Mouse (Mus musculus) lung, embryonic 16.5 days (tissue): ENCODE results near the gene Hspa1a. TPM values are rescaled to one million over a fixed set of nuclear protein-coding genes. Genes with fewer than 3 reads are reported as not detected.
"Not testable (repeated sequence)": the region's sequence is repeated elsewhere in the genome, so short reads cannot be mapped to it uniquely, and the experiment has no call there.

Experiments used
- ATAC-seq: fragments of 200-750 bp; cut with Nextera tagmentation; 2 replicates; pipeline ENCODE4 v1.8.0; 2017; ENCODE audit warnings: low read depth, mild to moderate bottlenecking, moderate library complexity
- H3K27ac ChIP-seq: fragments of 300-500 bp; sonication (generic); 2 replicates; pipeline ENCODE4 v1.5.1; 2014; ENCODE audit warnings: mild to moderate bottlenecking, control low read depth, low read length
- H3K27me3 ChIP-seq: fragments of 300-500 bp; sonication (generic); 2 replicates; pipeline ENCODE4 v1.6.1; 2014; ENCODE audit warnings: low read depth, low read length, mixed read lengths; ENCODE audit not compliant: control insufficient read depth, insufficient read depth
- H3K36me3 ChIP-seq: fragments of 300-500 bp; sonication (generic); 2 replicates; pipeline ENCODE4 v1.6.1; 2014; ENCODE audit warnings: low read length; ENCODE audit not compliant: control insufficient read depth, insufficient read depth
- H3K4me1 ChIP-seq: fragments of 300-500 bp; sonication (generic); replicated peaks from 2 replicates; pipeline ENCODE4 v1.6.1; 2014; ENCODE audit warnings: low read length, mixed read lengths; ENCODE audit not compliant: control insufficient read depth, insufficient read depth
- H3K4me2 ChIP-seq: fragments of 300-500 bp; sonication (generic); 2 replicates; pipeline ENCODE4 v1.6.1; 2014; ENCODE audit warnings: low read depth, low read length, control low read depth
- H3K4me3 ChIP-seq: fragments of 300-500 bp; sonication (generic); 2 replicates; pipeline ENCODE4 v1.5.1; 2014; ENCODE audit warnings: mild to moderate bottlenecking, low read length, control low read depth
- H3K9ac ChIP-seq: fragments of 300-500 bp; sonication (generic); 2 replicates; pipeline ENCODE4 v1.6.1; 2014; ENCODE audit warnings: low read length, control low read depth
- H3K9me3 ChIP-seq: fragments of 300-500 bp; sonication (generic); 2 replicates; pipeline ENCODE4 v1.6.1; 2016; ENCODE audit warnings: low read length; ENCODE audit not compliant: control insufficient read depth
- WGBS: fragments of 180-500 bp; shearing (Covaris S2); extraction: QIAGEN DNeasy Blood & Tissue Kit; methylation state at CpG from one replicate; pipeline ENCODE4 v1.1.7; 2014; 5-methylcytosine and 5-hydroxymethylcytosine counted together
- polyA plus RNA-seq: library from polyadenylated mRNA; unstranded; fragments of >200 nt; fragmentation: Nextera tagmentation; extraction: Ambion mirVana; gene quantifications from 2 replicates; pipeline ENCODE4 v1.2.1, GENCODE M21; 2015

The Hspa1a gene
- polyA plus RNA-seq, 1 experiment from 2014 or later, result 4.4 TPM

DNA sequence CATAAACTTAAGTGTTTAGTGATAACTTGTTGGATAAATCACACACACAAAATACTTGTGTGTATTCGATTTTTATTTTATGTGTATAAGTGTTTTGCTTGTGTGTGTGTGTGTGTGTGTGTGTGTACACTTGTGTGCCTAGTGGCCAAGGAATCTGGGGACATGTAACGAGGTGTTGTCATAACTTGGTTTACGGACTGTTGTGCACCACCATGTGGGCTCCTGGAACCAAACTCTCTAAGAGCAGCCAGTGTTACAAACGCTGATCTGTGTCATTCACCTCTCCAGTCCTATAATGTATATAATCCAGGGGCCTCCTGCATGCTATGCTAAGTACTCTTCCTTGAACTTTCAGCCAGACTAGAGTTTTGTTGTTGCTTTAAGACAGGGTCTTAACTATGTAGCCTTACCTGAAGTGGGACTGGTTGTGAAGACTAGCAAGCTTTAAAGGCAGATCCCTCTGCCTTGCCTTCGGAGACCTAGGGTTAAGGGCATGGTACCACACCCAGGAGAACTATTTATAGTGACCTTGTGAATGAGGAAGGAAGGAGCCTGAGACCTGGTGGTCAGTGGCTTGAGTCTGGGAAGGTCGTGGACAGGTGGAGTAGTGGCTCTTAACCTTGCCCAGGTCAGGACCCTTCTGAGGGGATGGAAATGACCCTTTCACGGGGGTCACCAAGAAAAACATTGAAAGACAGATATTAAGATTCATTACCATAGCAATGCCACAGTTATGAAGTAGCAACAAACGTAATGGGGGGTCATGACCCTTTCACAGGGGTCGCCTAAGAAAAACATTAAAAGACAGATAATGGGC, 31.3 kb upstream of the Hspa1a start:
- ATAC-seq, result no peak
- Histone ChIP-seq H3K27me3 (no peaks in the 10 kb centered on the region), H3K9me3 (no peaks in the 10 kb centered on the region), H3K4me3 (no peak overlapping the region), H3K4me2 (peak overlapping the region; percentile 98; the same call in 1 of the 2 replicates), H3K36me3 (peaks cover 19% of the 10 kb centered on the region), H3K9ac (peak overlapping the region; percentile 96; the same call in 1 of the 2 replicates), H3K4me1 (peaks cover 26% of the 10 kb centered on the region), H3K27ac (no peak overlapping the region)
- WGBS, result 41% methylated on average over 9 of the region's 9 CpGs

DNA sequence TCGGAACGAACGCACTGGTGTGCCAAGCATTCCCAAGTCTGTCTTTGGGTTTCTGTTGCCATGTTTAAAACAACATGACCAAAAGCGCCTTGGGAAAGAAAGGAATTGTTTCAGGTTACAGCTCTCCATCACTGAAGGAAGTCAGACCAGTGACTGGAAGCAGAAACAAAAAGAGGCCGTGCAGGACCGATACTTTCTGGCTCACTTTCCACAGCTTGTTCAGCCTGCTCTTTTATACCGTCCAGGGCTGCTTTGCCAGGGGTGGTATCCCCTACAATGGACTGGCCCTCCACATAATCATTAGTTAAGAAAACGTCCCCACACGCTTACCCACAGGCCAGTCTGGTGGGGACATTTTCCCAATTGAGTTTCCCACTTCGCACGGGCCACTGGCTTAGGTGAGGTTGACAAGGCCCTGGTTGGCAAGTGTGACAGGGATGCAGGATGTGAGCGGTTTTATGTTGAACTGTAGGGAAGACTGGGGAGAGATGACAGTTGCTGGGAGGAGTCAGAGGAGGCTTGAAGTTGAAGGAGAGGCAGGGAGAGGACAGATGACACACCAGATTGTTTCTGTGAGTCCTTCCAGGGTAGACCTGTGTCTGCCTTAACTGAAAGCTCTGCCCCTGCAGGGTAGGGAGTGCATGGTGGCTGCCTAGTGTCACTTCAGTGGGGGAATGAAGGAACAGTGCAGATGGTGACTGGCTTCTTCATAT, 30.4 kb upstream of the Hspa1a start:
- 2% methylated on average over 12 of the region's 12 CpGs for WGBS
- H3K4me2 ChIP-seq, result peak overlapping the region; percentile 98
- peaks cover 35% of the 10 kb centered on the region for H3K4me1 ChIP-seq
- H3K27me3 ChIP-seq, result no peaks in the 10 kb centered on the region
- H3K9ac ChIP-seq, result peak overlapping the region; percentile 96
- H3K27ac ChIP-seq, result peak overlapping the region; percentile 99
- H3K36me3 ChIP-seq, result peaks cover 20% of the 10 kb centered on the region
- H3K9me3 ChIP-seq, result no peaks in the 10 kb centered on the region
- ATAC-seq, result no peak
- H3K4me3 ChIP-seq, result peak overlapping the region; percentile 87

GRCm38 (mm10) chr17:35001452-35002152, 29.6 kb upstream of the Hspa1a start:
- Histone ChIP-seq H3K4me3 (peak overlapping the region; percentile 87), H3K27me3 (no peaks in the 10 kb centered on the region), H3K36me3 (peaks cover 18% of the 10 kb centered on the region), H3K9ac (peak overlapping the region; percentile 96), H3K4me2 (peak overlapping the region; percentile 98), H3K9me3 (no peaks in the 10 kb centered on the region), H3K27ac (peak overlapping the region; percentile 99), H3K4me1 (peaks cover 41% of the 10 kb centered on the region)
- WGBS, result under 1% methylated on average over 34 of the region's 35 CpGs
- no peak; the same call in 1 of the 2 replicates for ATAC-seq

DNA sequence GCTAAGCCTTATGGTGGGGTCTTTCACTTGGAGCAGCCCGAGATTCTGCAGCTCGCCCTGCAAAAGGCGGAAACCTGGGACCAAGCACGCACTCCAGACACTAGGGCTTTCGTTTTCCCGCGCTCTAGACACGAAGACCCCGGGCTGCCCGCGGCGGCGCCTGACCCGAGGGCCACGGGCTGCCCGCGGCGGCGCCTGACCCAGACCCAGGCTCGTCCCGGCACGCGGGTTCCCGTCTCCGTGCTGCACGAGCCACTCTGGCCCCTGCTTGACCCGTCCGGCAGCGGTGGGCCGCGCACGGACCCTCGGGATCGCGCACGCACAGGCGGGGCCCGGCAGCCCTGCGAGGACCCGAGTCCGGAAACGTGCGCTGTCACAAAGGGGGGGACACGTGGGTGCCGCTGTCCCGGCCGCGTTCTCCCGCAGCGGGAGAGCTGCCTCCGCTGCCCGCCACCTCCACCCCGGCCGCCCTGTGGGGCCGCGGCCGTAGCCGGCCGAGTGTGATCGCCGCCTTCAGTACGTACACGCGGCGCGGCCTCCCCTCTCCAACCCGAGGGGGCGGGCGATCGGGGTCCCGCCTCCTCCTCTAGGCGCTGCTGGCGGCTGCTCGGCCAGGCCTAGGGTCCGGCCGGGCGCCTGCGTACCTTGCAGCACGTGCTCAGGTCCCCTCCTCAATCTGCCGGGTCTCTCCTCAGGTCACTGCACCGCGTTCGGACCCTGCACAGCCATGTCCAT, 28.9 kb upstream of the Hspa1a start, which contains the start of gene Vars:
Gene Vars (plus strand): TSS at position 271 of the 735 bp plus-strand sequence.
- Histone ChIP-seq H3K9me3 (no peaks in the 10 kb centered on the region), H3K4me2 (peak within 1 kb of the TSS; percentile 98), H3K27me3 (no peaks in the 10 kb centered on the region), H3K4me1 (peaks cover 42% of the 10 kb centered on the region), H3K4me3 (peak within 1 kb of the TSS; percentile 87), H3K27ac (peak within 1 kb of the TSS; percentile 99), H3K9ac (peak within 1 kb of the TSS; percentile 96), H3K36me3 (peaks cover 18% of the 10 kb centered on the region)
- peak; percentile 91 for ATAC-seq
- WGBS, result under 1% methylated on average over 73 of the region's 83 CpGs

DNA sequence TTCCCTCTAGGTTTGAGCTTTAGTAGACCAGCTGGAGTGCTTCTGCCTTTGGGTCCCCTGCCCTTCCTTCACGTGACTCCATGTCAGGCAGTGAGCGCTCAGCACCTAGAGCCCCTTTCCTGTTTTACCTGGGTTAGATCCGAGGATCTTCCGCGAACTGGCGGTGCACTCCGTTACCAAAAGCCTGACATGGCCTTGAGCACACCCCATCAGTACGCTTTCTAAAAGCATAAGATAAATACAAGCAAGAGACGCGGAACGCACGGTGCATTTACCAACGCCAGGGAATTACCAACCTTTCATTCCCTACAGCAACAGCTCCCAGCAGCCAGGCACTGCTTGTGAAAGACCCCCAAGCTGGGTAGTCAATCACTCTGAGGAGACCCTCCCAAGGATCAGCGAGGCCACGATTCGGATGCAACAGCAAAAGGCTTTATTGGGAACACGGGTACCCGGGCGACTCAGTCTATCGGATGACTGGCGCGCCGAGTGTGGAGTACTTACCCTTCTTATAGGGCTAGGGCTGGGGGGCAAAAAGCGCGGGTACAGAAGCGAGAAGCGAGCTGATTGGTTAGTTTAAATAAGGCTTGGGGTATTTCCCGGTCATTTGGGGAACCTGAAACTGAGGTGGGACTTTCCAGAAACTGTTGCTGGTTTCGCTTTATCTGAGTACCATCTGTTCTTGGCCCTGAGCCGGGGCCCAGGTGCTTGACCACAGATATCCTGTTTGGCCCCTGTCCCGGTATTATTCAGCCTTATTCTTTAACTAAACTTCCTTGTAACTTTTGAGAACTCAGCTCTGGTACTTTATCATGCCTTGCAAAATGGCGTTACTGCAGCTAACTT, 28.1 kb upstream of the Hspa1a start:
- H3K27me3 ChIP-seq, H3K9me3 ChIP-seq: not testable (repeated sequence)
- Histone ChIP-seq H3K4me3 (peak overlapping the region; percentile 87), H3K27ac (peak overlapping the region; percentile 99), H3K4me2 (peak overlapping the region; percentile 98), H3K36me3 (peaks cover 12% of the 10 kb centered on the region), H3K4me1 (peaks cover 42% of the 10 kb centered on the region), H3K9ac (peak overlapping the region; percentile 96)
- ATAC-seq, result peak; percentile 35
- WGBS, result 7% methylated on average over 29 of the region's 32 CpGs

GRCm38 (mm10) chr17:34998526-34999430, 26.8 kb upstream of the Hspa1a start:
- Histone ChIP-seq H3K27me3 (no peaks in the 10 kb centered on the region), H3K4me3 (peak overlapping the region; percentile 49), H3K4me1 (peaks cover 42% of the 10 kb centered on the region), H3K4me2 (peak overlapping the region; percentile 98), H3K9ac (peak overlapping the region; percentile 72), H3K9me3 (no peaks in the 10 kb centered on the region), H3K27ac (no peak overlapping the region), H3K36me3 (peaks cover 8% of the 10 kb centered on the region)
- no peak for ATAC-seq
- WGBS, result 89% methylated on average over 15 of the region's 15 CpGs

GRCm38 (mm10) chr17:34997142-34997483, 25.2 kb upstream of the Hspa1a start:
- Histone ChIP-seq H3K4me3 (peak overlapping the region; percentile 49), H3K27ac (no peak overlapping the region), H3K4me1 (peaks cover 29% of the 10 kb centered on the region), H3K9ac (no peak overlapping the region), H3K27me3 (no peaks in the 10 kb centered on the region), H3K4me2 (peak overlapping the region; percentile 98), H3K36me3 (peaks cover 8% of the 10 kb centered on the region), H3K9me3 (no peaks in the 10 kb centered on the region)
- no peak for ATAC-seq
- WGBS, result 82% methylated on average over 5 of the region's 5 CpGs
